Mouse (Mus musculus): ENCODE measurements around the gene Gm34653. TPM values are rescaled to one million over a fixed set of nuclear protein-coding genes. Genes with fewer than 3 reads are reported as not detected.
"Not testable (repeated sequence)": the region's sequence is repeated elsewhere in the genome, so short reads cannot be mapped to it uniquely, and the experiment has no call there.

Gm34653 gene
- polyA plus RNA-seq, 1 experiment from 2014 or later, result 0.10 TPM

- 35% methylated on average over 20 of the region's 21 CpGs for WGBS
- peak overlapping the region; percentile 96 for H3K4me3 ChIP-seq
- H3K36me3 ChIP-seq, result peaks cover 8% of the 10 kb centered on the region; the same call in 1 of the 2 replicates
- ATAC-seq (ENCODE audit: low FRiP score, low read depth), result 0 out of 2 replicates have a peak, but pooled peaks have one; percentile 16
- no peaks in the 10 kb centered on the region for H3K9me3 ChIP-seq
- peak overlapping the region; percentile 92 for H3K9ac ChIP-seq (replicated peaks)
- peaks cover 23% of the 10 kb centered on the region for H3K4me1 ChIP-seq
- H3K4me2 ChIP-seq (replicated peaks), result peak overlapping the region; percentile 84
- H3K27ac ChIP-seq (replicated peaks), result peak overlapping the region; percentile 84
- peaks cover 10% of the 10 kb centered on the region for H3K27me3 ChIP-seq
Observed at GRCm38 (mm10) chr2:34826460-34827231, 6.2 kb upstream of the Gm34653 start.

- Histone ChIP-seq H3K4me2 (replicated peaks) (no peak overlapping the region), H3K27ac (replicated peaks) (no peak overlapping the region), H3K27me3 (peaks cover 10% of the 10 kb centered on the region), H3K36me3 (peaks cover 2% of the 10 kb centered on the region; the same call in 1 of the 2 replicates), H3K9me3 (no peaks in the 10 kb centered on the region), H3K4me1 (peaks cover 23% of the 10 kb centered on the region), H3K4me3 (no peak overlapping the region), H3K9ac (replicated peaks) (no peak overlapping the region)
- no peak for ATAC-seq (ENCODE audit: low FRiP score, low read depth)
- 94% methylated on average over 4 of the region's 4 CpGs for WGBS
Observed at GRCm38 (mm10) chr2:34827591-34827990, 5.2 kb upstream of the Gm34653 start.

- Histone ChIP-seq H3K27ac (replicated peaks) (no peak overlapping the region), H3K36me3 (no peaks in the 10 kb centered on the region), H3K27me3 (peaks cover 10% of the 10 kb centered on the region), H3K4me1 (peaks cover 23% of the 10 kb centered on the region), H3K9ac (replicated peaks) (no peak overlapping the region), H3K4me2 (replicated peaks) (no peak overlapping the region), H3K9me3 (no peaks in the 10 kb centered on the region), H3K4me3 (no peak overlapping the region)
- no peak for ATAC-seq (ENCODE audit: low FRiP score, low read depth)
- 88% methylated on average over 1 of the region's 1 CpGs for WGBS
Observed at GRCm38 (mm10) chr2:34828026-34828425, 4.8 kb upstream of the Gm34653 start.

GRCm38 (mm10) chr2:34830066-34830465 is 2.7 kb upstream of the Gm34653 start:
- not testable (repeated sequence) for H3K4me2 ChIP-seq (replicated peaks); H3K4me1 ChIP-seq; H3K36me3 ChIP-seq; H3K4me3 ChIP-seq; H3K27ac ChIP-seq (replicated peaks); ATAC-seq (ENCODE audit: low FRiP score, low read depth); H3K9ac ChIP-seq (replicated peaks); H3K9me3 ChIP-seq
- WGBS, result 96% methylated on average over 17 of the region's 17 CpGs
- H3K27me3 ChIP-seq, result peaks cover 10% of the 10 kb centered on the region

GRCm38 (mm10) chr2:34833624-34834023 is 817 bp downstream of the Gm34653 start:
- WGBS, result 89% methylated on average over 17 of the region's 17 CpGs
- Histone ChIP-seq H3K4me2 (replicated peaks) (no peak overlapping the region), H3K27ac (replicated peaks) (no peak overlapping the region), H3K9me3 (no peaks in the 10 kb centered on the region), H3K4me1 (no peaks in the 10 kb centered on the region; the same call in 1 of the 2 replicates), H3K36me3 (no peaks in the 10 kb centered on the region), H3K9ac (replicated peaks) (no peak overlapping the region), H3K27me3 (no peaks in the 10 kb centered on the region), H3K4me3 (no peak overlapping the region)
- ATAC-seq (ENCODE audit: low FRiP score, low read depth), result no peak

- Histone ChIP-seq H3K9ac (replicated peaks) (no peak overlapping the region), H3K36me3 (no peaks in the 10 kb centered on the region), H3K9me3 (no peaks in the 10 kb centered on the region), H3K27me3 (no peaks in the 10 kb centered on the region), H3K4me3 (no peak overlapping the region), H3K4me1 (no peaks in the 10 kb centered on the region; the same call in 1 of the 2 replicates), H3K4me2 (replicated peaks) (no peak overlapping the region), H3K27ac (replicated peaks) (no peak overlapping the region)
- 79% methylated on average over 3 of the region's 3 CpGs for WGBS
- ATAC-seq (ENCODE audit: low FRiP score, low read depth), result no peak
Observed at GRCm38 (mm10) chr2:34835669-34836068, 2.9 kb downstream of the Gm34653 start.

- H3K9me3 ChIP-seq; H3K4me3 ChIP-seq; ATAC-seq (ENCODE audit: low FRiP score, low read depth); H3K27ac ChIP-seq (replicated peaks); H3K4me1 ChIP-seq; H3K36me3 ChIP-seq; H3K9ac ChIP-seq (replicated peaks); H3K4me2 ChIP-seq (replicated peaks); H3K27me3 ChIP-seq: not testable (repeated sequence)
- 83% methylated on average over 5 of the region's 5 CpGs for WGBS
Observed at GRCm38 (mm10) chr2:34840143-34840542, 7.3 kb downstream of the Gm34653 start.

- H3K27ac ChIP-seq (replicated peaks), result no peak overlapping the region
- no peak for ATAC-seq (ENCODE audit: low FRiP score, low read depth)
- WGBS, result 91% methylated on average over 8 of the region's 8 CpGs
Observed at GRCm38 (mm10) chr2:34841706-34842105, 8.9 kb downstream of the Gm34653 start.

GRCm38 (mm10) chr2:34843211-34843939 is 10.6 kb downstream of the Gm34653 start:
- Histone ChIP-seq H3K36me3 (no peaks in the 10 kb centered on the region), H3K27ac (replicated peaks) (no peak overlapping the region), H3K9me3 (no peaks in the 10 kb centered on the region), H3K4me2 (replicated peaks) (no peak overlapping the region), H3K4me3 (no peak overlapping the region), H3K4me1 (no peaks in the 10 kb centered on the region), H3K27me3 (no peaks in the 10 kb centered on the region), H3K9ac (replicated peaks) (no peak overlapping the region)
- no peak for ATAC-seq (ENCODE audit: low FRiP score, low read depth)
- WGBS, result 87% methylated on average over 11 of the region's 11 CpGs

More at GRCm38 (mm10) chr2:34841706-34842105, 8.9 kb downstream of the Gm34653 start:
- no peak overlapping the region for H3K4me3 ChIP-seq
- H3K27me3 ChIP-seq, result no peaks in the 10 kb centered on the region
- no peaks in the 10 kb centered on the region for H3K36me3 ChIP-seq
- H3K4me1 ChIP-seq, result no peaks in the 10 kb centered on the region; the same call in 1 of the 2 replicates
- H3K9ac ChIP-seq (replicated peaks), result no peak overlapping the region
- no peaks in the 10 kb centered on the region for H3K9me3 ChIP-seq
- H3K4me2 ChIP-seq (replicated peaks), result no peak overlapping the region

GRCm38 (mm10) chr2:34847702-34848101 is 14.9 kb downstream of the Gm34653 start:
- no peak overlapping the region for H3K4me3 ChIP-seq
- H3K27me3 ChIP-seq, result no peaks in the 10 kb centered on the region
- 77% methylated on average over 1 of the region's 1 CpGs for WGBS

GRCm38 (mm10) chr2:34855265-34855664 is 22.5 kb downstream of the Gm34653 start:
- Histone ChIP-seq H3K9ac (replicated peaks) (no peak overlapping the region), H3K27me3 (no peaks in the 10 kb centered on the region), H3K27ac (replicated peaks) (no peak overlapping the region), H3K9me3 (no peaks in the 10 kb centered on the region), H3K36me3 (peaks cover 97% of the 10 kb centered on the region), H3K4me2 (replicated peaks) (no peak overlapping the region), H3K4me3 (no peak overlapping the region), H3K4me1 (no peaks in the 10 kb centered on the region)
- 93% methylated on average over 4 of the region's 4 CpGs for WGBS
- no peak for ATAC-seq (ENCODE audit: low FRiP score, low read depth)

More at GRCm38 (mm10) chr2:34847702-34848101, 14.9 kb downstream of the Gm34653 start:
- peaks cover 32% of the 10 kb centered on the region for H3K36me3 ChIP-seq
- H3K27ac ChIP-seq (replicated peaks), result no peak overlapping the region
- no peaks in the 10 kb centered on the region for H3K9me3 ChIP-seq
- H3K4me1 ChIP-seq, result no peaks in the 10 kb centered on the region
- ATAC-seq (ENCODE audit: low FRiP score, low read depth), result no peak
- H3K4me2 ChIP-seq (replicated peaks), result no peak overlapping the region
- no peak overlapping the region for H3K9ac ChIP-seq (replicated peaks)

GRCm38 (mm10) chr2:34857728-34858127 is 24.9 kb downstream of the Gm34653 start:
- Histone ChIP-seq H3K4me3 (no peak overlapping the region), H3K27ac (replicated peaks) (no peak overlapping the region), H3K4me1 (no peaks in the 10 kb centered on the region), H3K9ac (replicated peaks) (no peak overlapping the region), H3K4me2 (replicated peaks) (no peak overlapping the region), H3K9me3 (no peaks in the 10 kb centered on the region), H3K36me3 (peaks cover 93% of the 10 kb centered on the region), H3K27me3 (no peaks in the 10 kb centered on the region)
- WGBS, result 94% methylated on average over 8 of the region's 8 CpGs
- ATAC-seq (ENCODE audit: low FRiP score, low read depth), result no peak
